Mouse (Mus musculus): ENCODE measurements at regions not wholly inside any gene's neighbourhood (a gene's known extent, or its start where the extent isn't known, plus 50 kb on each side); places are given as distances from the start of the nearest gene placed in this dataset.
A peak's percentile ranks its signal among the peaks of the same experiment; 100 is the strongest.

GRCm38 (mm10) chr4:69197577-69197976, 243.4 kb upstream of the Brinp1 start:
- DNase-seq (ENCODE audit: low spot score), result no peak

DNA sequence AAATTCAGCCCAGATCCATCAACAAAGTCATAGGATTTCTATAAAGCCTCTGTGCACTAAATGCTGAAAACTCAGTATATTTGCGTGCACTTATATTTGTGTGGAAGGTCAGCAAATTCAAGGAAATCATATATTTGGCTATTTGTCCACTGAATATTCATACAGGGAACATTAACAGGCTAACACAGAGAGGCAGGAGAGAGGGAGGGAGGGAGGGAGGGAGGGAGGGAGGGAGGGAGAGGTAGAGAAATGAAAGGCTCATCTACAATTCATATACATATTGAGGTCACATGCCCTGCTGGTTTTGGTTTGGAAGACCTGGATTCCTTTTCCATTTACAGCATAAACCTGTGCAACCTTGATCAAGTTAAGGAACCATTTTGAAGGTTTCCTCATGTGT, 241.9 kb upstream of the Brinp1 start:
- DNase-seq (ENCODE audit: low spot score), result no peak

DNA sequence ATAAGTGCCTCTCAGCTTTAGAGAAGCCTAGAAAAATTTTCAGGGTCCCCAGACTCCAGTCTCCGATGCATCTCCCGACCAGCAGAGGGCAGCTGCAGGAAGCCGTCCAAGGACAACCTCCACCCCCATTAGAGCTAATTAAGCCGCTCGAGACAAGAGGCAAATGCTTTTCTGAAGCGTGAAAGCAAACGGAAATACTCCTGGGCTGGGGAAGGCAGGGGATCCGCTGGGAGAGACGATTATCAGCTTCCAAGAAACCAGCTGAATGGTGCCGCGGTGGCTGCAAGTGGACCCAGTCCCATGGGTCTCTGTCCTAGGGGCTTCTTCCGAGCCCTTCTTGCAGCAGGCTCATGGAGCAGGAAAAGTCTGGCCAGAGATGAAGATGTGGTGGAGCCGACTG, 241.4 kb upstream of the Brinp1 start:
- DNase-seq (ENCODE audit: low spot score), result peak; percentile 74
